Mouse (Mus musculus) CH12.LX (cell line): ENCODE measurements around the gene Pde9a. TPM values are rescaled to one million over a fixed set of nuclear protein-coding genes. Genes with fewer than 3 reads are reported as not detected.

Experiments used
- DNase-seq: peaks from one replicate; pipeline ENCODE4 v3.0.0-alpha.2; 2013; ENCODE audit errors: extremely low read depth
- H3K27ac ChIP-seq: 2 replicates; pipeline ENCODE4 v1.5.1; 2012; ENCODE audit warnings: low read depth, mild to moderate bottlenecking, control low read depth, moderate library complexity; ENCODE audit not compliant: insufficient read depth
- H3K27me3 ChIP-seq: replicated peaks from 2 replicates; pipeline ENCODE3; 2012; ENCODE audit warnings: inconsistent platforms
- H3K36me3 ChIP-seq, 2 experiments: replicated peaks in 1 of 2; 2 replicates each; pipeline versions ENCODE3 to v1.6.1; 2012; ENCODE audit warnings: inconsistent platforms in 1 of 2, low read length in 1 of 2, mild to moderate bottlenecking in 1 of 2, mixed read lengths in 1 of 2, moderate library complexity in 1 of 2; ENCODE audit not compliant: control insufficient read depth in 1 of 2, insufficient read depth in 1 of 2
- H3K4me1 ChIP-seq, 2 experiments: 2 replicates each; pipeline ENCODE4 v1.6.1; 2012; ENCODE audit warnings: inconsistent platforms in 1 of 2, moderate library complexity in 1 of 2; ENCODE audit not compliant: insufficient read depth in 2 of 2, control insufficient read depth in 1 of 2
- H3K4me2 ChIP-seq: 2 replicates; pipeline ENCODE4 v1.6.1; 2012; ENCODE audit warnings: low read depth, mild to moderate bottlenecking, control low read depth; ENCODE audit not compliant: poor library complexity, insufficient read depth, severe bottlenecking
- H3K4me3 ChIP-seq, 3 experiments: fragments of 150-350 bp in 1 of 3; sonication (generic) in 1 of 3; replicated peaks in 1 of 3; 2 replicates each; pipeline versions ENCODE3 to v1.5.1; 2011 to 2012; ENCODE audit warnings: low read depth in 2 of 3, low read length in 2 of 3, mild to moderate bottlenecking in 2 of 3, moderate library complexity in 2 of 3, control low read depth in 1 of 3, improper control_type of control experiment in 1 of 3, inconsistent platforms in 1 of 3, mixed read lengths in 1 of 3; ENCODE audit not compliant: poor library complexity in 1 of 3
- H3K79me2 ChIP-seq: replicated peaks from 2 replicates; pipeline ENCODE4 v1.6.1; 2012; ENCODE audit warnings: mild to moderate bottlenecking, moderate library complexity; ENCODE audit not compliant: control insufficient read depth, poor library complexity, insufficient read depth, severe bottlenecking; ENCODE audit errors: extremely low read depth
- H3K9ac ChIP-seq: 2 replicates; pipeline ENCODE4 v1.6.1; 2012; ENCODE audit warnings: low read depth, mild to moderate bottlenecking, control low read depth, moderate library complexity; ENCODE audit not compliant: insufficient read depth
- H3K9me3 ChIP-seq: replicated peaks from 2 replicates; pipeline ENCODE3; 2012; ENCODE audit warnings: low read length, inconsistent platforms, mixed read lengths
- BHLHE40 ChIP-seq: IDR thresholded peaks from 2 replicates; pipeline ENCODE4 v1.6.1; 2011; ENCODE audit warnings: mild to moderate bottlenecking, low read depth, low read length, improper control_type of control experiment
- CHD1 ChIP-seq: IDR thresholded peaks from 2 replicates; pipeline ENCODE4 v1.6.1; 2012; ENCODE audit warnings: low read depth, low read length, improper control_type of control experiment, inconsistent platforms
- ELF1 ChIP-seq: IDR thresholded peaks from 2 replicates; pipeline ENCODE4 v1.6.1; 2014; ENCODE audit warnings: low read depth, mild to moderate bottlenecking, inconsistent platforms, low read length, improper control_type of control experiment
- HCFC1 ChIP-seq: IDR thresholded peaks from 2 replicates; pipeline ENCODE4 v1.6.1; 2012; ENCODE audit warnings: low read depth, mild to moderate bottlenecking, inconsistent platforms, low read length, improper control_type of control experiment
- KAT2A ChIP-seq: IDR thresholded peaks from 2 replicates; pipeline ENCODE4 v1.6.1; 2012; ENCODE audit warnings: low read length, improper control_type of control experiment, inconsistent platforms; ENCODE audit not compliant: insufficient replicate concordance
- MXI1 ChIP-seq: IDR thresholded peaks from 2 replicates; pipeline ENCODE4 v1.6.1; 2011; ENCODE audit warnings: mild to moderate bottlenecking, low read depth, low read length, improper control_type of control experiment
- NELFE ChIP-seq: IDR thresholded peaks from 2 replicates; pipeline ENCODE4 v1.6.1; 2011; ENCODE audit warnings: low read depth, low read length, improper control_type of control experiment
- RAD21 ChIP-seq: IDR thresholded peaks from 2 replicates; pipeline ENCODE4 v1.6.1; 2011; ENCODE audit warnings: low read depth, mild to moderate bottlenecking, low read length, improper control_type of control experiment, moderate library complexity
- SMC3 ChIP-seq: IDR thresholded peaks from 2 replicates; pipeline ENCODE4 v1.6.1; 2011; ENCODE audit warnings: low read depth, low read length, improper control_type of control experiment
- USF2 ChIP-seq: conservative IDR thresholded peaks from 2 replicates; pipeline ENCODE4 v1.6.1; 2011; ENCODE audit warnings: low read depth, low read length, improper control_type of control experiment
- ZC3H11A ChIP-seq: IDR thresholded peaks from 2 replicates; pipeline ENCODE4 v1.6.1; 2012; ENCODE audit warnings: low read depth, mild to moderate bottlenecking, inconsistent platforms, low read length, improper control_type of control experiment
- ZNF384 ChIP-seq: IDR thresholded peaks from 2 replicates; pipeline ENCODE4 v1.6.1; 2012; ENCODE audit warnings: low read depth, low read length, improper control_type of control experiment, inconsistent platforms
- dilution Hi-C: fragments of 300-500 bp; cut with MboI; formaldehyde crosslinking; loops from 2 replicates; pipeline ENCODE4 v1.14.3; 2020; ENCODE audit warnings: low sequenced_read_pairs; ENCODE audit not compliant: extremely low pct_unique_long_range_greater_than_20kb, extremely low pct_ligation_motif_present
- in situ Hi-C: fragments of 300-500 bp; cut with MboI; formaldehyde crosslinking; loops from 3 replicates; pipeline ENCODE4 v1.14.3; 2019; ENCODE audit warnings: low sequenced_read_pairs, low pct_ligation_motif_present, low pct_unique_long_range_greater_than_20kb, mixed read lengths
- polyA plus RNA-seq: library from polyadenylated mRNA; unstranded; fragments of >175 nt; gene quantifications from 2 replicates; pipeline ENCODE4 v1.2.1, GENCODE M21; 2012; ENCODE audit warnings: low read depth; ENCODE audit not compliant: insufficient read length
- total RNA-seq, 2 experiments: library from RNA; depleted of rRNA; stranded (reverse); fragments of 300-350 nt in 1 of 2; fragments of >200 nt in 1 of 2; gene quantifications; 2 replicates each; pipeline ENCODE4 v1.2.3; 2012 to 2014

Gene Pde9a
- total and polyA plus RNA-seq, 3 experiments, result not detected

DNA sequence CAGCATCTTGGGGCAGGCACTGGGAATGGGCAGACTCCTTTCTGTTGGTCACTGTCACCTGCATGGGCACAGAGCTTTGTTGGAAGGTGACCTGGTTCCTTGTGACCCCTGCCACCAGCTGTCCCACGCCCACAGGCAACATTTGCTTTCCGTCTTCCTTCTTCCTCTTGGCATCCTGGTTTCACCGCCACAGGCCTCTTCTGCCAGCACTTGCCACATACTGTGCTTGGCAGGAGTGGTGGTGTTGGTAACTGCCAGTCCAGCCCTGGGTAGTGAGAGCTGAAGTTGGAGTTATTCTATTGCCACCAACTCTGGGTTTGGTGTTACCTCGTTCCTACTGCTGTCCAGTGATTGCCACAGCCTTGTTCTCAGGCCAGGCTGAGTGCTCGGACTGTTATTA, 37.9 kb upstream of the Pde9a start:
- Histone ChIP-seq H3K27me3 (no peaks in the 10 kb centered on the region), H3K36me3 (peaks cover 7 to 22% of the 10 kb centered on the region in 2 experiments), H3K9ac (no peak overlapping the region), H3K4me2 (no peak overlapping the region), H3K9me3 (no peaks in the 10 kb centered on the region), H3K79me2 (no peaks in the 10 kb centered on the region)
- in situ Hi-C loops, result no loop called here
- no peak for DNase-seq
- TF ChIP-seq ZC3H11A, result no peak
- no peak for TF ChIP-seq KAT2A
- no peak for TF ChIP-seq USF2
- TF ChIP-seq, all 38 proteins: peak for 0
- Histone ChIP-seq H3K4me3 (no peak overlapping the region), H3K27ac (no peak overlapping the region), H3K4me1 (peaks cover 0 to 3% of the 10 kb centered on the region in 2 experiments; a peak in 2 of 4 replicates)
- dilution Hi-C loops, result no loop called here

DNA sequence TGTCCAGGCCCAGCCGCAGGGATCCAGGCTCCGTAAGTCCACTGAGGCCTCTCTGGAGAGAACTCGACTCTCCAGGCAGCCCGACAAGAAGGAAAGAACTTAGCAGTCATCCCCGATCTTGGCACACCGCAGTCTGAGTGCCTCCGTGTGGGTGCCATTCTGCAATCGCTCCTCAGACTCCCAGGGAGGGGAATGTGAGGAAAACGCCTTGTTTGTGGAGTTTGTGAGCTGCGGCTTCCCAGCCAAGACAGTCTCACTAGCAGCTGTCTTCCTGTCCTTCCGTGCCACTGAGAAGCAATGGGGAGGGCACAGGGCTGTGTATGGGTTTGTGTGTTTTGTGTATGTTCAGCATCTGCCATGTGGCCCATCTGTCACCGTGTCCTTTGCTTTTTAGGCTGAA, 36.6 kb upstream of the Pde9a start:
- no peaks in the 10 kb centered on the region for H3K27me3 ChIP-seq
- H3K79me2 ChIP-seq, result no peaks in the 10 kb centered on the region
- DNase-seq, result no peak
- H3K4me1 ChIP-seq, result peaks cover 0 to under 1% of the 10 kb centered on the region in 2 experiments; a peak in 2 of 4 replicates
- peaks cover 7 to 22% of the 10 kb centered on the region in 2 experiments for H3K36me3 ChIP-seq
- H3K4me3 ChIP-seq, result no peak overlapping the region
- dilution Hi-C loops (no loop called here), in situ Hi-C loops (no loop called here)
- no peak for TF ChIP-seq BHLHE40
- H3K4me2 ChIP-seq, result no peak overlapping the region
- no peak overlapping the region for H3K9ac ChIP-seq
- no peak overlapping the region for H3K27ac ChIP-seq
- no peaks in the 10 kb centered on the region for H3K9me3 ChIP-seq

DNA sequence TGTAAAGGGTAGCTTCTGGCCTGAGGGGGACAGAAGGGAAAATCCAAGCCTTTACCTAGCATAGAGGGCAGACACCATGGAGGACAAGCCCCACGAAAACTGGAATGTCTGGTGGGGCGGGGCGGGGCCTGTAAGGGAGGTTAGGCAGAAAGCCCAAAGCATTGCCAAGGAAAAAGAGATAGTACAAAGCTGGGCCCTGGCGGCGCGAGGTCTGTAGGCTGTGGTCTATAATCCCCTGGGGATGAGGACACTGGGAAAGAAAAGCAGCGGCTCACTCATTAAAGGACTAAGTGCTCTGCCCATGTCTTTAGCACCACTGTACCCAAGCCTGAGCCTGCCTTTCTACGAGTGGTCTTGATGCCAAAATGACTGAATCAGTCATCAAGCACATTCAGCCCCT, 34.0 kb upstream of the Pde9a start:
- H3K4me3 ChIP-seq, result no peak overlapping the region
- in situ Hi-C loops, result loop anchor here (25.0 kb wide), 1 partner anchor 285 kb away; the partner anchor contains the start of gene Cbs

More for the DNA sequence above, 34.0 kb upstream of the Pde9a start:
- Histone ChIP-seq H3K4me2 (no peak overlapping the region), H3K9ac (no peak overlapping the region), H3K36me3 (peaks cover 2 to 14% of the 10 kb centered on the region in 2 experiments), H3K9me3 (no peaks in the 10 kb centered on the region), H3K79me2 (no peaks in the 10 kb centered on the region), H3K4me1 (no peaks in the 10 kb centered on the region), H3K27ac (no peak overlapping the region), H3K27me3 (peaks cover 4% of the 10 kb centered on the region)
- TF ChIP-seq NELFE (no peak), ELF1 (no peak), CHD1 (no peak), MXI1 (no peak), ZNF384 (no peak), RAD21 (no peak), HCFC1 (no peak), SMC3 (no peak)
- dilution Hi-C loops, result no loop called here
- DNase-seq, result no peak
